Mouse (Mus musculus): ENCODE data around the gene Rnf121. TPM values are rescaled to one million over a fixed set of nuclear protein-coding genes. Genes with fewer than 3 reads are reported as not detected.

The Rnf121 gene
- total RNA-seq (2012; rRNA removed) (20.4 and 20.7 TPM in 2 replicates), total RNA-seq (2014; rRNA removed) (10.3 and 13.9 TPM in 2 replicates), polyA plus RNA-seq (2012; ENCODE audit: insufficient read length, low read depth) (24.8 and 27.7 TPM in 2 replicates)

GRCm38 (mm10) chr7:102065046-102065891 is at the start of gene Rnf121, which contains the start of the genes Xndc1 and Xntrpc:
Rnf121 (minus strand) TSS chr7:102065469.
Xndc1 (plus strand) TSS chr7:102065511.
Xntrpc (plus strand) TSS chr7:102065713.
- no peaks in the 10 kb centered on the region for H3K9me3 ChIP-seq (replicated peaks; ENCODE audit: low read length)
- TF ChIP-seq TCF12 (IDR thresholded peaks at IDR 0.05; ENCODE audit: low read depth, low read length) = peak; percentile 89
- peak; percentile 91; the same call in 1 of the 2 replicates for TF ChIP-seq KAT2A (IDR thresholded peaks at IDR 0.05; ENCODE audit: insufficient replicate concordance, low read length)
- TF ChIP-seq SIN3A (IDR thresholded peaks at IDR 0.05; ENCODE audit: low read length) = peak; percentile 93
- peak; percentile 83 for TF ChIP-seq POLR2A (IDR thresholded peaks at IDR 0.05; ENCODE audit: low read depth, low read length)
- peak; percentile 77 for TF ChIP-seq BHLHE40 (IDR thresholded peaks at IDR 0.05; ENCODE audit: low read depth, low read length)
- TF ChIP-seq ZNF384 (IDR thresholded peaks at IDR 0.05; ENCODE audit: low read depth, low read length) = peak; percentile 87
- TF ChIP-seq ETS1 (conservative IDR thresholded peaks at IDR 0.05; ENCODE audit: low read depth, low read length) = peak; percentile 17
- 0 out of 2 replicates have a peak, but pooled peaks have one; percentile 60 for TF ChIP-seq UBTF (IDR thresholded peaks at IDR 0.05; ENCODE audit: low read depth, low read length)
- peak; percentile 64 for TF ChIP-seq MEF2A (IDR thresholded peaks at IDR 0.05; ENCODE audit: borderline replicate concordance, low read depth, low read length)
- peak; percentile 96 for TF ChIP-seq HCFC1 (IDR thresholded peaks at IDR 0.05; ENCODE audit: low read depth, low read length)
- no peak for TF ChIP-seq RAD21 (IDR thresholded peaks at IDR 0.05; ENCODE audit: low read depth, low read length)
- TF ChIP-seq CHD1 (IDR thresholded peaks at IDR 0.05; ENCODE audit: low read depth, low read length) = peak; percentile 58; the same call in 1 of the 2 replicates
- no peak for TF ChIP-seq PAX5 (IDR thresholded peaks at IDR 0.05; ENCODE audit: low read length)
- peak; percentile 20; the same call in 1 of the 2 replicates for TF ChIP-seq GABPA (IDR thresholded peaks at IDR 0.05; ENCODE audit: insufficient replicate concordance, low read depth, low read length)
- peak; percentile 89 for TF ChIP-seq MXI1 (IDR thresholded peaks at IDR 0.05; ENCODE audit: low read depth, low read length)
- no peak for TF ChIP-seq SMC3 (IDR thresholded peaks at IDR 0.05; ENCODE audit: low read depth, low read length)
- TF ChIP-seq CTCF (conservative IDR thresholded peaks at IDR 0.05 in 1 of 2, IDR thresholded peaks at IDR 0.05 in 1 of 2; ENCODE audit: low read depth in 2 of 2, low read length in 2 of 2) = no peak
- peak; percentile 90 for TF ChIP-seq NELFE (IDR thresholded peaks at IDR 0.05; ENCODE audit: low read depth, low read length)
- peak; percentile 84; the same call in 1 of the 2 replicates for TF ChIP-seq E2F4 (IDR thresholded peaks at IDR 0.05; ENCODE audit: insufficient replicate concordance, low read depth, low read length)
- TF ChIP-seq MAX (IDR thresholded peaks at IDR 0.05; ENCODE audit: low read length) = peak; percentile 86
- TF ChIP-seq ELF1 (IDR thresholded peaks at IDR 0.05; ENCODE audit: low read depth, low read length) = peak; percentile 81
- TF ChIP-seq ZMIZ1 (IDR thresholded peaks at IDR 0.05; ENCODE audit: low read depth, low read length) = peak; percentile 58; the same call in 1 of the 2 replicates
- no peak for TF ChIP-seq JUN (IDR thresholded peaks at IDR 0.05; ENCODE audit: insufficient read depth, low read depth, low read length)
- peak; percentile 82 for TF ChIP-seq CHD2 (IDR thresholded peaks at IDR 0.05; ENCODE audit: low read length)
- TF ChIP-seq POLR2AphosphoS2 (IDR thresholded peaks at IDR 0.05; ENCODE audit: low read depth, low read length) = peak; percentile 80; the same call in 1 of the 2 replicates
- no peak for TF ChIP-seq USF2 (conservative IDR thresholded peaks at IDR 0.05; ENCODE audit: low read depth, low read length)
- peak; percentile 98 for TF ChIP-seq MYC (IDR thresholded peaks at IDR 0.05; ENCODE audit: low read depth, low read length)
- no peak for TF ChIP-seq RCOR1 (conservative IDR thresholded peaks at IDR 0.05; ENCODE audit: low read depth, low read length)
- TF ChIP-seq MAZ (IDR thresholded peaks at IDR 0.05; ENCODE audit: low read depth, low read length) = peak; percentile 91
- peak within 1 kb of the TSS; percentile 80 for H3K9ac ChIP-seq (ENCODE audit: insufficient read depth, low read depth)
- H3K4me1 ChIP-seq (ENCODE audit: control insufficient read depth in 1 of 2, insufficient read depth in 2 of 2) = peaks cover 9 to 46% of the 10 kb centered on the region in 2 experiments
- H3K79me2 ChIP-seq (replicated peaks; ENCODE audit: control insufficient read depth, extremely low read depth, insufficient read depth, poor library complexity, severe bottlenecking) = peaks cover 49% of the 10 kb centered on the region
- peaks cover 2 to 12% of the 10 kb centered on the region in 2 experiments for H3K36me3 ChIP-seq (replicated peaks in 1 of 2; ENCODE audit: control insufficient read depth in 1 of 2, insufficient read depth in 1 of 2, low read length in 1 of 2)
- H3K27me3 ChIP-seq (replicated peaks) = no peaks in the 10 kb centered on the region
- peak; percentile 90 for DNase-seq (ENCODE audit: extremely low read depth)
- in situ Hi-C loops (cut with MboI; ENCODE audit: low pct_ligation_motif_present, low pct_unique_long_range_greater_than_20kb, low sequenced_read_pairs) (loop anchor here (10.0 kb wide), 1 partner anchor 400 kb away; the partner anchor contains the start of gene Clpb), dilution Hi-C loops (cut with MboI; ENCODE audit: extremely low pct_ligation_motif_present, extremely low pct_unique_long_range_greater_than_20kb, low sequenced_read_pairs) (no loop called here)
- peak within 1 kb of the TSS; percentile 97 for H3K4me2 ChIP-seq (ENCODE audit: insufficient read depth, low read depth, poor library complexity, severe bottlenecking)
- peak within 1 kb of the TSS; percentile 40; the same call in 1 of the 2 replicates for H3K27ac ChIP-seq (ENCODE audit: insufficient read depth, low read depth)
- H3K4me3 ChIP-seq (replicated peaks in 1 of 3; ENCODE audit: low read depth in 2 of 3, low read length in 2 of 3, poor library complexity in 1 of 3) = peak within 1 kb of the TSS; percentile 72 to 93 (median 81)
